Comparison of ENCODE assay signal across 8 mouse cellular contexts in genomic region chr8:71728240-71728785, GRCm38 (mm10). TPM values are rescaled to one million over a fixed set of nuclear protein-coding genes. Genes with fewer than 3 reads are reported as not detected.
DNase-seq lines count a peak whose midpoint lies in the region; ATAC-seq lines count a peak whose summit lies in the region.

No protein-coding gene starts in this region.

- peaks cover 8% of the 10 kb centered on the region for H3K27me3 ChIP-seq in lung, embryonic 16.5 days (ENCODE audit: control insufficient read depth, insufficient read depth, low read depth, low read length)
- H3K27me3 ChIP-seq in forebrain, embryonic 10.5 days (ENCODE audit: poor library complexity, severe bottlenecking) = peaks cover 74% of the 10 kb centered on the region
- H3K27me3 ChIP-seq in midbrain, embryonic 15.5 days (replicated peaks) = no peaks in the 10 kb centered on the region

- H3K27ac ChIP-seq in lung, embryonic 16.5 days (ENCODE audit: low read length) = no peak overlapping the region
- H3K27ac ChIP-seq in forebrain, embryonic 10.5 days = peak overlapping the region; percentile 64
- peak overlapping the region; percentile 86 for H3K27ac ChIP-seq in midbrain, embryonic 15.5 days

- peak; percentile 19; the same call in 1 of the 2 replicates for ATAC-seq in lung, embryonic 16.5 days (ENCODE audit: low read depth)
- ATAC-seq in midbrain, embryonic 15.5 days (replicated peaks) = peak; percentile 62

- H3K36me3 ChIP-seq in lung, embryonic 16.5 days (ENCODE audit: control insufficient read depth, insufficient read depth, low read length) = no peaks in the 10 kb centered on the region
- H3K36me3 ChIP-seq in forebrain, embryonic 10.5 days (replicated peaks) = no peaks in the 10 kb centered on the region
- H3K36me3 ChIP-seq in midbrain, embryonic 15.5 days (replicated peaks) = no peaks in the 10 kb centered on the region

- no peaks in the 10 kb centered on the region for H3K4me1 ChIP-seq in lung, embryonic 16.5 days (replicated peaks; ENCODE audit: control insufficient read depth, insufficient read depth, low read length)
- H3K4me1 ChIP-seq in forebrain, embryonic 10.5 days = peaks cover 40% of the 10 kb centered on the region
- peaks cover 26% of the 10 kb centered on the region for H3K4me1 ChIP-seq in midbrain, embryonic 15.5 days

- peak overlapping the region; percentile 22 for H3K4me3 ChIP-seq in lung, embryonic 16.5 days (ENCODE audit: low read length)
- H3K4me3 ChIP-seq in forebrain, embryonic 10.5 days = peak overlapping the region; percentile 49
- peak overlapping the region; percentile 40 for H3K4me3 ChIP-seq in midbrain, embryonic 15.5 days

- 5% methylated on average over 21 of the region's 21 CpGs for WGBS in lung, embryonic 16.5 days
- 8% methylated on average over 20 of the region's 21 CpGs for WGBS in forebrain, embryonic 10.5 days
- 7% methylated on average over 20 of the region's 21 CpGs for WGBS in midbrain, embryonic 15.5 days

- peak overlapping the region; percentile 50 for H3K4me2 ChIP-seq in lung, embryonic 16.5 days (ENCODE audit: low read depth, low read length)
- peak overlapping the region; percentile 69 for H3K4me2 ChIP-seq in midbrain, embryonic 15.5 days

- no peak overlapping the region for H3K9ac ChIP-seq in lung, embryonic 16.5 days (ENCODE audit: low read length)
- peak overlapping the region; percentile 39 for H3K9ac ChIP-seq in midbrain, embryonic 15.5 days

- H3K9me3 ChIP-seq in lung, embryonic 16.5 days (ENCODE audit: control insufficient read depth, low read length) = no peaks in the 10 kb centered on the region
- H3K9me3 ChIP-seq in forebrain, embryonic 10.5 days = no peaks in the 10 kb centered on the region
- no peaks in the 10 kb centered on the region for H3K9me3 ChIP-seq in midbrain, embryonic 15.5 days

- no peak for DNase-seq in lung, postnatal 10 days
- peak; percentile 72 for DNase-seq in cerebellum, adult 11 months
- DNase-seq in forebrain, embryonic 10.5 days (ENCODE audit: extremely low spot score, low spot score) = peak; percentile 52
- DNase-seq in kidney, postnatal 10 days = peak; percentile 39
- DNase-seq in urinary bladder, postnatal 14 days (ENCODE audit: low spot score) = no peak
- DNase-seq in adrenal gland, postnatal 25 days = no peak

RNA-seq across cellular contexts. Expression of gene Fcho1, which starts 2.8 kb away (rescaled TPM):
- 6.5 and 8.0 TPM in 2 replicates for polyA plus RNA-seq in lung, embryonic 16.5 days (2015; fragmentation: Nextera tagmentation; extraction: Ambion mirVana)
- polyA plus RNA-seq in forebrain, embryonic 10.5 days (2016; fragmentation: Nextera tagmentation; extraction: Ambion mirVana) = 12.6 and 13.2 TPM in 2 replicates
- polyA plus RNA-seq in midbrain, embryonic 15.5 days (2015; fragmentation: Nextera tagmentation; extraction: Ambion mirVana) = 96.0 and 102 TPM in 2 replicates
- 2.2 and 2.6 TPM in 2 replicates for total RNA-seq in adrenal gland, postnatal 25 days (2021)

RNA-seq across cellular contexts. Expression of gene B3gnt3, which starts 26.7 kb away (rescaled TPM):
- polyA plus RNA-seq in lung, embryonic 16.5 days (2015; fragmentation: Nextera tagmentation; extraction: Ambion mirVana) = 4.4 and 4.6 TPM in 2 replicates
- polyA plus RNA-seq in forebrain, embryonic 10.5 days (2016; fragmentation: Nextera tagmentation; extraction: Ambion mirVana) = 0.41 and 0.69 TPM in 2 replicates
- 0.27 and 0.36 TPM in 2 replicates for polyA plus RNA-seq in midbrain, embryonic 15.5 days (2015; fragmentation: Nextera tagmentation; extraction: Ambion mirVana)
- 3.7 and 4.8 TPM in 2 replicates for total RNA-seq in adrenal gland, postnatal 25 days (2021)

RNA-seq across cellular contexts. Expression of gene Insl3, which starts 39.3 kb away (rescaled TPM):
- polyA plus RNA-seq in lung, embryonic 16.5 days (2015; fragmentation: Nextera tagmentation; extraction: Ambion mirVana) = 1.4 and 1.5 TPM in 2 replicates
- polyA plus RNA-seq in forebrain, embryonic 10.5 days (2016; fragmentation: Nextera tagmentation; extraction: Ambion mirVana) = 0.26 TPM in 1 of 2 replicates, not detected in the other
- polyA plus RNA-seq in midbrain, embryonic 15.5 days (2015; fragmentation: Nextera tagmentation; extraction: Ambion mirVana) = 0.37 and 1.5 TPM in 2 replicates
- total RNA-seq in adrenal gland, postnatal 25 days (2021) = 6.1 and 7.8 TPM in 2 replicates

RNA-seq across cellular contexts. Expression of gene Jak3, which starts 52.2 kb away (rescaled TPM):
- polyA plus RNA-seq in lung, embryonic 16.5 days (2015; fragmentation: Nextera tagmentation; extraction: Ambion mirVana) = 8.9 and 9.1 TPM in 2 replicates
- 2.5 and 3.0 TPM in 2 replicates for polyA plus RNA-seq in forebrain, embryonic 10.5 days (2016; fragmentation: Nextera tagmentation; extraction: Ambion mirVana)
- 5.2 and 5.8 TPM in 2 replicates for polyA plus RNA-seq in midbrain, embryonic 15.5 days (2015; fragmentation: Nextera tagmentation; extraction: Ambion mirVana)
- 11.7 and 14.3 TPM in 2 replicates for total RNA-seq in adrenal gland, postnatal 25 days (2021)

RNA-seq across cellular contexts. Expression of gene Unc13a, which starts 56.8 kb away (rescaled TPM):
- polyA plus RNA-seq in lung, embryonic 16.5 days (2015; fragmentation: Nextera tagmentation; extraction: Ambion mirVana) = 0.67 and 0.68 TPM in 2 replicates
- 2.9 and 3.3 TPM in 2 replicates for polyA plus RNA-seq in forebrain, embryonic 10.5 days (2016; fragmentation: Nextera tagmentation; extraction: Ambion mirVana)
- 26.9 and 27.4 TPM in 2 replicates for polyA plus RNA-seq in midbrain, embryonic 15.5 days (2015; fragmentation: Nextera tagmentation; extraction: Ambion mirVana)
- total RNA-seq in adrenal gland, postnatal 25 days (2021) = 8.3 and 8.4 TPM in 2 replicates

Comparison
In these comparisons a context has a peak if more than half of its experiments do, and no peak if none do; other contexts are left out.
1. DNase-seq: peak in cerebellum, adult 11 months (single experiment), forebrain, embryonic 10.5 days (single experiment) and kidney, postnatal 10 days (single experiment); none in lung, postnatal 10 days (single experiment), urinary bladder, postnatal 14 days (single experiment) and adrenal gland, postnatal 25 days (single experiment).
2. Peak in every context shown above with its lines, with median percentiles within 50 percentile points of each other: H3K4me3 ChIP-seq.